Mouse (Mus musculus) hindbrain, embryonic 14.5 days (tissue): ENCODE measurements around the gene Otoa. TPM values are rescaled to one million over a fixed set of nuclear protein-coding genes. Genes with fewer than 3 reads are reported as not detected.

Experiments
- ATAC-seq: fragments of 200-750 bp; cut with Nextera tagmentation; 2 replicates; pipeline ENCODE4 v1.8.0; 2017; ENCODE audit warnings: moderate number of reproducible peaks, mild to moderate bottlenecking, moderate TSS enrichment, moderate library complexity; ENCODE audit not compliant: low FRiP score
- DNase-seq: peaks from one replicate; pipeline ENCODE4 v3.0.0-alpha.2; 2015; ENCODE audit warnings: low spot score
- H3K27ac ChIP-seq: fragments of 300-500 bp; sonication (generic); 2 replicates; pipeline ENCODE4 v1.5.1; 2014; ENCODE audit warnings: mild to moderate bottlenecking, moderate library complexity
- H3K27me3 ChIP-seq: fragments of 300-500 bp; sonication (generic); 2 replicates; pipeline ENCODE4 v1.6.1; 2014; ENCODE audit warnings: mild to moderate bottlenecking, low read length, mixed read lengths; ENCODE audit not compliant: control insufficient read depth, insufficient read depth
- H3K36me3 ChIP-seq: fragments of 300-500 bp; sonication (generic); replicated peaks from 2 replicates; pipeline ENCODE4 v1.6.1; 2014; ENCODE audit not compliant: control insufficient read depth, insufficient read depth
- H3K4me1 ChIP-seq: fragments of 300-500 bp; sonication (generic); replicated peaks from 2 replicates; pipeline ENCODE4 v1.6.1; 2014; ENCODE audit warnings: antibody characterized with exemption, low read length, mixed read lengths; ENCODE audit not compliant: control insufficient read depth, insufficient read depth
- H3K4me2 ChIP-seq: fragments of 300-500 bp; sonication (generic); replicated peaks from 2 replicates; pipeline ENCODE4 v1.6.1; 2014; ENCODE audit warnings: mild to moderate bottlenecking, moderate library complexity
- H3K4me3 ChIP-seq: fragments of 300-500 bp; sonication (generic); replicated peaks from 2 replicates; pipeline ENCODE4 v1.5.1; 2014; ENCODE audit warnings: mild to moderate bottlenecking, low read length
- H3K9ac ChIP-seq: fragments of 300-500 bp; sonication (generic); 2 replicates; pipeline ENCODE4 v1.6.1; 2014
- H3K9me3 ChIP-seq: fragments of 300-500 bp; sonication (generic); 2 replicates; pipeline ENCODE4 v1.6.1; 2016; ENCODE audit warnings: low read length; ENCODE audit not compliant: control insufficient read depth
- WGBS: fragments of 180-500 bp; shearing (Covaris S2); extraction: QIAGEN DNeasy Blood & Tissue Kit; methylation state at CpG from one replicate; pipeline ENCODE4 v1.1.7; 2014; 5-methylcytosine and 5-hydroxymethylcytosine counted together
- polyA plus RNA-seq: library from polyadenylated mRNA; unstranded; fragments of >200 nt; fragmentation: Nextera tagmentation; extraction: Ambion mirVana; gene quantifications from 2 replicates; pipeline ENCODE4 v1.2.1, GENCODE M21; 2014

Otoa gene
- polyA plus RNA-seq, 1 experiment from 2014 or later = 0.07 TPM

DNA sequence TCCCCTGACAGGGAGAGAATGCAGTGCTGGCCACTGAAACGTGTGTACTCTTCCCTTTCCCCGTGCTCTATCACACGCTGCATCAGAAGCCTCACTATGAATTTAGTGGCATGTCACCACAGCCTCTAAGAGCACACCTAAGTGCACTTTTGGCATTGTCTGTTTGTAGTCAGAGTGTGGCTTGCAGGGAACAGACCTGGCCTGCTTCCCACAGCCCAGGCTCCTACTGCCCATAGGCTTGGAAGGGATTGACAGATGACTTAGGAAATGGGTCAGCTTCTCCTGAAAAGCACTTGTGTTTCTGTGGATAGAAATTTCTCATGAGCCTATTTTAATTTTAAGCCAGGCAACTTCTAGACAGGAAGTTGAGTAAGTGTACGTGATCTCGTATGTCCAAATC, 6.0 kb upstream of the Otoa start:
- Histone ChIP-seq H3K4me2 (no peak overlapping the region), H3K27me3 (no peaks in the 10 kb centered on the region), H3K27ac (no peak overlapping the region), H3K9ac (no peak overlapping the region), H3K9me3 (no peaks in the 10 kb centered on the region), H3K36me3 (peaks cover 51% of the 10 kb centered on the region), H3K4me3 (no peak overlapping the region), H3K4me1 (no peaks in the 10 kb centered on the region)
- 88% methylated on average over 5 of the region's 5 CpGs for WGBS
- DNase-seq (no peak), ATAC-seq (no peak)

DNA sequence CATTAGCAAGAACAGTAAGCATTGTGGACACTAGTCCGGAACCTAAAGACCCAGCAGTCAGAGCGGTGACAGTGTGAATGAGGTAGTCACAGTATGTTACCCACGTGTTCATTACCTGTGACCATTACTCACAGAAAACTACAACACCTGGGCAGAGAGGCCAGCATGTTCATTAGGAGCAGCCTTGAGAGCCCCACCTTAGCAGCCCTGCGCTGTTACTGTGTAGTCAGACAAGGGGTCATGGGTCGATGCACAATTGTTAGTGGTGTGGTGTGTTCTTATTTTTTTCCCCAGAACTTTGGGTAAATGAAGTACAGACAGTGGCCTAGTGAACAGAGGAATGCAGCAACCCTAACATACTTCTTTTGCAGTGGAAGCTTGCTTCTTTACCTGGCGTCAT, 4.1 kb upstream of the Otoa start:
- Histone ChIP-seq H3K4me1 (no peaks in the 10 kb centered on the region), H3K4me3 (no peak overlapping the region), H3K27me3 (no peaks in the 10 kb centered on the region), H3K9ac (no peak overlapping the region), H3K4me2 (no peak overlapping the region), H3K27ac (no peak overlapping the region), H3K9me3 (no peaks in the 10 kb centered on the region), H3K36me3 (peaks cover 35% of the 10 kb centered on the region)
- ATAC-seq = peak; percentile 57; the same call in 1 of the 2 replicates
- 90% methylated on average over 6 of the region's 6 CpGs for WGBS
- DNase-seq = no peak

DNA sequence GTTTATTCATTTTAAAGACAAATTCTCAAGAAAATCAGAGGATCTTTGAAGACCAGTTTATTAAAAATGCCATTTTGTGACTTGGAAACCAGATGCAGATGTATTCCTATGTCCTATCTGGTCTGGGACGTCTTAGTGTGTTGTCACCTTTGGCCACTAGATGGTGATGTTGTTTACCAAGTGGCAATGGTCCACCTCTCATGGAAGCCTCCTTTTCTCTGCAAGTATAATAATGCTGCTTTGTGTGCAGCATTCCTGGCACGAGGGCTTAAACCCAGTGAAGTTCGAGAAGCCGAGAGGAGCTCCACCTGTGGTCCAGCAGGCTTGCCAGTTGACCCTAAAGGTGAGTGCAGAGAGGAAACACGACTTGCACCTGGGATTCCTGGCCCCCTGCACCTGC, 3.6 kb upstream of the Otoa start:
- no peak overlapping the region for H3K27ac ChIP-seq

DNA sequence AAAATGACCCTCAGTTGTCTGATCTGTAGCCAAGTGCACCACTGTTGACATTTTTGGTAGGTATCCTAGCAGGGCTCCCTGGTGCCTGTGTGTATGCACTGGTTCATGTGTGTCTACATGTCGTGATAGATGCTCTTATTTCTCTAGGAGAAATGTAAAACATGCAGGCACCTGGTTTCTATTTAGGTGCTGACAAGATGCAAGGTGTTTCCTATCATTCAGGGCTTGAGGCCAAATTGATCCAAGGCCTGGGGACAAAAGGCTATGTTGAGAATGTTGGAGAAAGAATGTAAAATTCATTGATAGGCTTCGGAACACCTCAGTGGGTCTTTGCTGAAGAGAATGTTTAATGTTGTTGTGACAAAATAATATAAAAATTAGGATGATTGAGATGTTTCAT, 366 bp downstream of the Otoa start:
- H3K9me3 ChIP-seq = no peaks in the 10 kb centered on the region
- H3K4me1 ChIP-seq = 0 out of 2 replicates have a peak, but pooled peaks cover 9% of the 10 kb centered on the region
- peaks cover 18% of the 10 kb centered on the region for H3K36me3 ChIP-seq
- ATAC-seq = no peak
- DNase-seq = no peak
- WGBS = 87% methylated on average over 2 of the region's 2 CpGs
- H3K4me2 ChIP-seq = no peak overlapping the region
- no peak overlapping the region for H3K4me3 ChIP-seq
- no peak overlapping the region for H3K27ac ChIP-seq
- no peak overlapping the region for H3K9ac ChIP-seq
- H3K27me3 ChIP-seq = no peaks in the 10 kb centered on the region

More for the DNA sequence above, 3.6 kb upstream of the Otoa start:
- Histone ChIP-seq H3K9me3 (no peaks in the 10 kb centered on the region), H3K27me3 (no peaks in the 10 kb centered on the region), H3K36me3 (peaks cover 35% of the 10 kb centered on the region), H3K4me3 (no peak overlapping the region), H3K4me1 (no peaks in the 10 kb centered on the region), H3K9ac (no peak overlapping the region), H3K4me2 (no peak overlapping the region)
- 11% methylated on average over 5 of the region's 5 CpGs for WGBS
- ATAC-seq = peak; percentile 78
- DNase-seq = peak; percentile 91

DNA sequence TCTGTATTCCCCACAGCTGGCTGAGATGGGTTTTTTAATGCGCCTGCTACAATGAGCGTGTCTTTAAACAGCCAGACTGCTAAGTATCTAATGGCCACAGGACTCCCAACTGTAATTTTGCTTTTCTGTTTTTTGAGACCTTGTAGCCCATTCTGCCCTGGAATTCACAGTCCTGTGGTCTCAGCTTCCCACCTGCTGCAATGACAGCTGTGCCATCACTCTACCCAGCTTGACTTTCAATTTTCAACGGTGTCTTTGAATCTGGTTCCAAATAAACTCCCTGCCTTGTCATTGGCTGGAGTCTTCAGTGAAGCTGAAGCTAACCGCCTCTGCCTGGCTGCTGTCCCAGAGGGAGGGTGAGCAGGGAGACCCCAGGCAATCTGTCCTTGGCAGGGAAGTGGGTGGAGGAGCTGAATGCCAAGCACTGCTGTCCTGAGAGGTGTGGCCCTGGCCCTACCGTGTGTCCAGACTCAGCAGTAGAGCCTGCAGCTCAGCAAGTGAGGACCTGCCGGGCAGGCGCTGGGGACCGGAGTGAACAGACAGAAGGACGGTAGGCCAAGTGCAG, 1.6 kb downstream of the Otoa start:
- WGBS = 65% methylated on average over 9 of the region's 9 CpGs
- Histone ChIP-seq H3K9ac (no peak overlapping the region), H3K36me3 (0 out of 2 replicates have a peak, but pooled peaks cover 8% of the 10 kb centered on the region), H3K4me3 (no peak overlapping the region), H3K27me3 (no peaks in the 10 kb centered on the region), H3K4me1 (0 out of 2 replicates have a peak, but pooled peaks cover 9% of the 10 kb centered on the region), H3K4me2 (no peak overlapping the region), H3K9me3 (no peaks in the 10 kb centered on the region), H3K27ac (no peak overlapping the region)
- ATAC-seq (peak; percentile 34; the same call in 1 of the 2 replicates), DNase-seq (no peak)

DNA sequence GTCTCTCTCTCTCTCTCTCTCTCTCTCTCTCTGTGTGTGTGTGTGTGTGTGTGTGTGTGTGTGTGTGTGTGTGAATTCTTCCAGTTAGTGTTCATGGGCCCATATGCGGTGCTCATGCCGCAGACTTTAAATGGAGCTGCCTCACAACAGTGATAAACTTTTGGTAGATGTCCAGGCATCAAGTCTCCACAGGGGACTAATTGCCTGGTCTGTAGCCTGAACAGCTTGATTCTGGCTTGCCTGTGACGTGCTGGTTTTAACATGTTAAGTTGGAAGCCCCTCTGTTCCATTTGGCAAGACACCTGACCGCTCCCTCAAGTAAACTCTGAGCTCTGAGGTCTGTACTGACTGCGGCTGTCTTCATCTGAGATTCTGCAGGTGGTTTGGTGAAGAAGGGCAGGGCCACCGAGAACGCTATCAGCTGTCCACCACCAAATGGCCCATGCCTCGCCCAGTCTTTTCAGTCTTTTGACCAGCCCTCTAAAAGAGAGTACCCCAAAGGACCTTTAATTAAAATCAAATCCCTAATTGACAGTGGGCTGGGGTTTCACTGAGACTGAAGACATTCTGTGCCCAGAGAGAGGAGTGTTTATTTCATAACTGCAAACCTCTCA, 3.5 kb downstream of the Otoa start:
- DNase-seq (no peak), ATAC-seq (no peak)
- Histone ChIP-seq H3K4me3 (no peak overlapping the region), H3K4me2 (no peak overlapping the region), H3K27ac (no peak overlapping the region), H3K9me3 (no peaks in the 10 kb centered on the region), H3K4me1 (0 out of 2 replicates have a peak, but pooled peaks cover 9% of the 10 kb centered on the region), H3K36me3 (no peaks in the 10 kb centered on the region), H3K27me3 (no peaks in the 10 kb centered on the region), H3K9ac (no peak overlapping the region)
- WGBS = 59% methylated on average over 8 of the region's 8 CpGs

DNA sequence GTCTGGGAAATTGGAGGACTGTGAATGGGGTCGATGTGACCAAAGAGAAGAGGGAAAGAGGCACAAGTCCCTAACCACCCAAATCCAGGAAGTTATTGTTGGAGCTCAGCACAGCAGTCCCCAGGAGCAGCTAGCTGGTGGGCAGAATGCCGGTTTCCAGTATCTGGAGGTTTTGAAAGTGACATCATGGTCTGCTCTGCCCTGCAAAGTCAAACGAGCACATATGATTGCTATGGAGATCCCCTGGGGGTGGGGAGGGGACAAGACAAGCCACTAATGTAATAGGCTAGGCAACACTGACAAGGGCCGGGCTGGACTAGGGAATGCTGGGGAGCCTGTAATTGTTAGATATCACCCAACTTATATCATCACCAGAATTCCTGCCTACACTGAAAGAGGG, 4.0 kb downstream of the Otoa start:
- no peak for ATAC-seq
- no peak overlapping the region for H3K4me2 ChIP-seq
- H3K4me1 ChIP-seq = 0 out of 2 replicates have a peak, but pooled peaks cover 9% of the 10 kb centered on the region
- H3K27ac ChIP-seq = no peak overlapping the region
- H3K9ac ChIP-seq = no peak overlapping the region
- no peaks in the 10 kb centered on the region for H3K27me3 ChIP-seq
- H3K9me3 ChIP-seq = no peaks in the 10 kb centered on the region
- no peak overlapping the region for H3K4me3 ChIP-seq
- H3K36me3 ChIP-seq = no peaks in the 10 kb centered on the region
- DNase-seq = no peak
- WGBS = 22% methylated on average over 4 of the region's 4 CpGs

DNA sequence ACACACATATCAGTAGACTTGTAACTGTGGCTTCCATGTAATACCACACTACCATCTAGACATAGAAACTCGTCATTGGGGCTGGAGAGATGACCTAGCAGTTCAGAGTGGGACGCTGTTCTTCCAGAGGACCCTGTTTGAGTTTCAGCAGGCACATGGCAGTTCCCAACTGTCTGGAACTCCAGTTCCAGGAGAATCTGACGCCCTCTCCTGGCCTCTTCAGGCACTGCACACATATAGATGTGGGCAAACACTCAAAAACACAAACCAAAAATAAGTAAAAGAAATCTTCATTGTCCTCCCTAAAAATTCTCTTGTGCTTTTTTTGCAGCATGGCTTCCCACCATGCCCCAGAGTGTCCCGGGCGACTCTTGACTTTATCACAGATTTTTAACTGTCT, 7.3 kb downstream of the Otoa start:
- H3K27ac ChIP-seq = no peak overlapping the region
- H3K36me3 ChIP-seq = no peaks in the 10 kb centered on the region
- DNase-seq (no peak), ATAC-seq (no peak)
- H3K4me3 ChIP-seq = no peak overlapping the region
- no peak overlapping the region for H3K4me2 ChIP-seq
- no peak overlapping the region for H3K9ac ChIP-seq
- H3K4me1 ChIP-seq = 0 out of 2 replicates have a peak, but pooled peaks cover 4% of the 10 kb centered on the region
- H3K27me3 ChIP-seq = no peaks in the 10 kb centered on the region
- H3K9me3 ChIP-seq = no peaks in the 10 kb centered on the region
- 76% methylated on average over 5 of the region's 5 CpGs for WGBS

DNA sequence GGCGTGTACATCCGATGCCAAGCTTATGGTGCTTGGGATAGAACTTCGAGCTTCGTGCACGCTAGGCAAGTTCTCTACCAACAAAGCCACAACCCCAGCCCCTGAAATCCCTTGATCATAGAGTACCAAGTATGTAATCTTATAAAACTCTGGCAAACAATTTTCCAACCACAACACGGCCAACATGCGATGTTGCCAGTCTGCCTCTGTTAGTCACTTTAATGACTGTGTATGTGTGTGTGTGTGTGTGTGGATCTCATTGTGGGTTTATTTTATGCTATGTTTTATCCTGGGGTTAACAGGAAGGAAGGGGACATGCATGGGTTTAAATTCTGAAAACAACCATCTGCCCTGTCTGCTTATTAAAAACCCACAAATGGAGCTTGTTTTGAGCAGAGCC, 9.3 kb downstream of the Otoa start:
- Histone ChIP-seq H3K4me1 (0 out of 2 replicates have a peak, but pooled peaks cover 1% of the 10 kb centered on the region), H3K36me3 (no peaks in the 10 kb centered on the region), H3K9ac (no peak overlapping the region), H3K27me3 (no peaks in the 10 kb centered on the region), H3K9me3 (no peaks in the 10 kb centered on the region), H3K4me3 (no peak overlapping the region), H3K4me2 (no peak overlapping the region), H3K27ac (no peak overlapping the region)
- DNase-seq = no peak
- 93% methylated on average over 7 of the region's 7 CpGs for WGBS
- ATAC-seq = no peak
